Comparison of ENCODE assay signal across 12 mouse cellular contexts in genomic region chr5:142350574-142350973, GRCm38 (mm10). TPM values are rescaled to one million over a fixed set of nuclear protein-coding genes. Genes with fewer than 3 reads are reported as not detected.
DNase-seq lines count a peak whose midpoint lies in the region; ATAC-seq lines count a peak whose summit lies in the region.
"Had no signal": no experiment of that assay in that cellular context is flagged by ENCODE, and none has a peak within 500 bp of the region (broad histone marks: within the 10 kb centered on the region; RNA-seq: fewer than 3 reads in every experiment).

No protein-coding gene starts in this region.

- H3K9me3 ChIP-seq in embryonic facial prominence, embryonic 10.5 days = peaks cover 6% of the 10 kb centered on the region; the same call in 1 of the 2 replicates
- H3K9me3 ChIP-seq in forebrain, embryonic 11.5 days (ENCODE audit: control insufficient read depth, low read length) = no peaks in the 10 kb centered on the region
- H3K9me3 ChIP-seq: liver, embryonic 15.5 days had no signal

- no peak overlapping the region for H3K4me3 ChIP-seq in embryonic facial prominence, embryonic 10.5 days
- no peak overlapping the region for H3K4me3 ChIP-seq in forebrain, embryonic 11.5 days (ENCODE audit: low read depth, low read length)
- H3K4me3 ChIP-seq: liver, embryonic 15.5 days had no signal

- peak; percentile 42 to 61 for DNase-seq in cerebellum, postnatal 10 days
- no peak for DNase-seq in cerebellum, adult 9-10 months
- peak; percentile 29 for DNase-seq in lung, postnatal 10 days
- no peak for DNase-seq in lung, postnatal 25 days (ENCODE audit: low spot score)
- DNase-seq in ZHBTc4 (ENCODE audit: low read depth, low spot score) = peak; percentile 86
- peak; percentile 32 for DNase-seq in mesoderm, embryonic 11.5 days (ENCODE audit: low read depth, low spot score)
- DNase-seq in embryonic facial prominence, embryonic 10.5 days (ENCODE audit: low spot score) = no peak
- no peak for DNase-seq in forebrain, embryonic 11.5 days (ENCODE audit: low spot score)
- DNase-seq: adrenal gland, adult 8-10 months; kidney, adult 18-20 months; layer of hippocampus, postnatal 36 days had no signal

- ATAC-seq in forebrain, embryonic 11.5 days (replicated peaks; ENCODE audit: low FRiP score) = no peak

- no peaks in the 10 kb centered on the region for H3K27me3 ChIP-seq in embryonic facial prominence, embryonic 10.5 days (replicated peaks; ENCODE audit: low read depth, poor library complexity, severe bottlenecking)
- H3K27me3 ChIP-seq in forebrain, embryonic 11.5 days (ENCODE audit: control insufficient read depth, insufficient read depth, low read length) = no peaks in the 10 kb centered on the region
- H3K27me3 ChIP-seq: liver, embryonic 15.5 days had no signal

- WGBS in embryonic facial prominence, embryonic 10.5 days = 51% methylated on average over 5 of the region's 5 CpGs
- WGBS in forebrain, embryonic 11.5 days = 56% methylated on average over 5 of the region's 5 CpGs

- H3K27ac ChIP-seq in embryonic facial prominence, embryonic 10.5 days (replicated peaks) = no peak overlapping the region
- no peak overlapping the region for H3K27ac ChIP-seq in forebrain, embryonic 11.5 days (ENCODE audit: low read depth, low read length)
- H3K27ac ChIP-seq: liver, embryonic 15.5 days had no signal

- no peak overlapping the region for H3K4me2 ChIP-seq in forebrain, embryonic 11.5 days (ENCODE audit: low read depth, low read length, severe bottlenecking)
- H3K4me2 ChIP-seq: liver, embryonic 15.5 days had no signal

- no peaks in the 10 kb centered on the region for H3K36me3 ChIP-seq in embryonic facial prominence, embryonic 10.5 days (replicated peaks)
- H3K36me3 ChIP-seq in forebrain, embryonic 11.5 days (ENCODE audit: control insufficient read depth, insufficient read depth, low read length) = no peaks in the 10 kb centered on the region
- H3K36me3 ChIP-seq: liver, embryonic 15.5 days had no signal

- no peak overlapping the region for H3K9ac ChIP-seq in forebrain, embryonic 11.5 days (ENCODE audit: low read length)
- H3K9ac ChIP-seq: liver, embryonic 15.5 days had no signal

- no peaks in the 10 kb centered on the region for H3K4me1 ChIP-seq in embryonic facial prominence, embryonic 10.5 days
- H3K4me1 ChIP-seq in forebrain, embryonic 11.5 days (replicated peaks; ENCODE audit: control insufficient read depth, insufficient read depth, low read length) = no peaks in the 10 kb centered on the region
- H3K4me1 ChIP-seq: liver, embryonic 15.5 days had no signal

RNA-seq across cellular contexts. Expression of gene Foxk1, which starts 50.7 kb away (rescaled TPM):
- 4.8 and 5.1 TPM in 2 replicates for polyA plus RNA-seq in embryonic facial prominence, embryonic 10.5 days (2016; fragmentation: Nextera tagmentation; extraction: Ambion mirVana)
- 5.0 and 6.1 TPM in 2 replicates for polyA plus RNA-seq in forebrain, embryonic 11.5 days (2014; fragmentation: Nextera tagmentation; extraction: Ambion mirVana)

Comparison
In these comparisons a context has a peak if more than half of its experiments do, and no peak if none do; other contexts are left out.
1. DNase-seq: peak in cerebellum, postnatal 10 days (2 of 2), lung, postnatal 10 days (single experiment), ZHBTc4 (single experiment) and mesoderm, embryonic 11.5 days (single experiment); none in cerebellum, adult 9-10 months (single experiment), lung, postnatal 25 days (single experiment), embryonic facial prominence, embryonic 10.5 days (single experiment) and forebrain, embryonic 11.5 days (single experiment).